Mouse (Mus musculus): ENCODE results near the gene Spc24. TPM values are rescaled to one million over a fixed set of nuclear protein-coding genes. Genes with fewer than 3 reads are reported as not detected.
A peak's percentile ranks its signal among the peaks of the same experiment; 100 is the strongest.

Gene Spc24
- polyA plus RNA-seq, 1 experiment from 2014 or later: 87.2 TPM

DNA sequence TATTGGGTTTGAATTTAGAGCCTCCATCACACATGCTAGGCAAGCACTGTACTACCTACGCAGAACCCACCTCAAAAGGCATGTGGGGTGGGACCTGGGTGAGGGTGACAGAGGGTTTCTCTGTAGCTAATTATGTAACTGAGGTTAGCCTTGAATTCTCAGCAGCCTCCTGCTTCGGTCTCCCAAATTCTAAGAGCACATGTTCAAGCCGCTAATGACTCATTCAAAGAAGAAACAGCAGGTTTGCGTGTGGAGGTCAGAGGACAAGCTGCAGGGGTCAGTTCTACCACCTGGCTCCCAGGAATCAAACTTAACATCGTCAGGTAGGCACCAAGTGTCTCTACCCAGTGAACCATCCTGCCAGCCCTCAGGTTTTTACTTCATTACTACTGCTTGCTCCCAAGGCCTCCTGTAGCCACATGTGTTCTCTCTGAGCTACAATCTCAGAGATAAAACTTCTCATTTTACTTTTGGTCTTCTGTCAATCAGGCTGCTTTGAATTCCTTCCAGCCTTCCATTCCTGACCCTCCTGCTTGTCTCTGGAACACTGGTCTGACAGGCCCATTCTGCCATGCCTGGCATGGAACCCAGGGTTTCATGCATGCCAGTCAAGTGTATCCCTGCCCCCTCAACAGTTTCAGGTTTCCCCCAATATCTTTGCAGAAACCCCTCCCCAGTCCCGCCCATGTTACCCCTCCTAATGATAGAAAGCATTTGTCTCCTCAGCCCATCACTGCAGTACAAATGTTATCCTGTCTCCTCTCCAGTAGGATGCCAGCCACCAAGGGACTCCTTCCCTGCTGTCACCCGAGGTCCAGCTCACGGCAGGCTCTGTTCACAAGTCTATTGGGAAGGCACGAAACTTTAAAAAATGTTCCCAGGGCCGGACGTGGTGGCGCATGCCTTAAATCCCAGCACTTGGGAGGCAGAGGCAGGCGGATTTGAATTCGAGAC, 1.2 kb downstream of the Spc24 start:
- Histone ChIP-seq H3K4me1 (peaks cover 15% of the 10 kb centered on the region), H3K4me2 (replicated peaks) (peak overlapping the region; percentile 90), H3K9ac (replicated peaks) (peak overlapping the region; percentile 59; the same call in 1 of the 2 replicates), H3K36me3 (peaks cover 21% of the 10 kb centered on the region), H3K27ac (replicated peaks) (no peak overlapping the region), H3K9me3 (no peaks in the 10 kb centered on the region), H3K27me3 (no peaks in the 10 kb centered on the region), H3K4me3 (peak overlapping the region; percentile 80)
- WGBS: 67% methylated on average over 14 of the region's 14 CpGs
- no peak for ATAC-seq (ENCODE audit: low FRiP score, low read depth)

DNA sequence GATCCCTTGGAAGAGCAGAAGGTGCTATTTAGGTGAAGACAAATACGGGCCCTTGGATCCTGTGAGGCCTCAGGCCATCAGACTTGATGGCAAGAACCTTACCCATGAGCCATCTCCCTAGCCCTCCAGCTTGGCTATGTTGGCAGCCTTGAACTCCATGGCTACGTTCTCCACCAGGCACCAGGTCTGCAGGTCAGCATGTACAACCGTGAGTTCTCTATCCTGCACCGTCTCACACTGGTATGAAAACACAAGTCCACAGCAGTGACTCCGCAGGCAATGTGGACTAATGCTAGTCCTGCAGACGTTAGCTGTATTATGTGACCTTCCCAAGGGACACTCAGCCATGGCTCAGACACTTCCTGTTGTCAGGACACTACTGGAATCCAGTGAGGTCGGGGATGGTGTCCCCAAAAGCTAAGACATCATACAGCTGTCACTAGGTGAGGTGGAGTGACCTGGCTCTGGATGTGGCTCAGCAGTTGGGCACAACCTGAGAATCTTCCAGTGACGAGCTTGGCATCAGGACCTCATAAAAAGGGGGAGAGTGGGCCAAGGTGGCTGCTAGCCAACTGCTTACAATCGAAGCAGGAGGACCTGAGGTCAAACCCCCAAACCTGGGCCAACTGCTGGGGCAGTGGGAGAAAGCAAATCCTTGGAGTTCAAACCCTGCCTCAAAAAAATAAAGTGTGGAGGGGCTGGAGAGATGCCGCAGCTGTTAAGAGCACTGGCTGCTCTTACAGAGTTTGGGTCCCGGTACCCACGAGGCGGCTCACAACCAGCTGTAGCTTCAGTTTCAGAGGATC, 5.4 kb downstream of the Spc24 start:
- Histone ChIP-seq H3K9ac (replicated peaks) (no peak overlapping the region), H3K36me3 (peaks cover 37% of the 10 kb centered on the region), H3K9me3 (no peaks in the 10 kb centered on the region), H3K27me3 (no peaks in the 10 kb centered on the region), H3K4me3 (no peak overlapping the region), H3K27ac (replicated peaks) (no peak overlapping the region), H3K4me1 (peaks cover 13% of the 10 kb centered on the region), H3K4me2 (replicated peaks) (no peak overlapping the region)
- no peak for ATAC-seq (ENCODE audit: low FRiP score, low read depth)
- 81% methylated on average over 13 of the region's 13 CpGs for WGBS

DNA sequence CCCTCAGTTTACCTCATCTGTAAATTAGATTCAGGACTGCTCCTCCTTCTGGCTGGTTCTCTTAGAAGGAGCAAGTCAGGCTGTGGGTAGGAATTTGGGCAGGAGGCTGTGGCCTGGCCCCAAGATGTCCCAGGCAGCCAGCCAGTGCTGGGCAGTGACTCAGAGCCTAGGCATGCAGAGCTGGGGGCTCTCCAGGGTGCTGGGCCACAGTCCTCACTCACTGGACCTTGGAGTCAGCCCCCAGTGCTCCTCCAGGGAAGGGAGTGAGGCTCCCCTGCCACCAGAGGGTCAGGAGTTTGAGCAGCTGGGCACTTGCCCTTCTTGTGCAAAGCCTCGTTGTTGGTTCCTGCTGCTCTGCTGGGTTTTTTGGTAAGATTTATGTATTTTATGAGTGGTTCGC, 6.1 kb downstream of the Spc24 start:
- H3K4me3 ChIP-seq: no peak overlapping the region
- no peak overlapping the region for H3K9ac ChIP-seq (replicated peaks)
- peaks cover 44% of the 10 kb centered on the region for H3K36me3 ChIP-seq
- no peak for ATAC-seq (ENCODE audit: low FRiP score, low read depth)
- no peaks in the 10 kb centered on the region for H3K27me3 ChIP-seq
- H3K27ac ChIP-seq (replicated peaks): no peak overlapping the region
- H3K4me1 ChIP-seq: peaks cover 7% of the 10 kb centered on the region
- H3K9me3 ChIP-seq: no peaks in the 10 kb centered on the region
- no peak overlapping the region for H3K4me2 ChIP-seq (replicated peaks)
- WGBS: 89% methylated on average over 2 of the region's 2 CpGs

DNA sequence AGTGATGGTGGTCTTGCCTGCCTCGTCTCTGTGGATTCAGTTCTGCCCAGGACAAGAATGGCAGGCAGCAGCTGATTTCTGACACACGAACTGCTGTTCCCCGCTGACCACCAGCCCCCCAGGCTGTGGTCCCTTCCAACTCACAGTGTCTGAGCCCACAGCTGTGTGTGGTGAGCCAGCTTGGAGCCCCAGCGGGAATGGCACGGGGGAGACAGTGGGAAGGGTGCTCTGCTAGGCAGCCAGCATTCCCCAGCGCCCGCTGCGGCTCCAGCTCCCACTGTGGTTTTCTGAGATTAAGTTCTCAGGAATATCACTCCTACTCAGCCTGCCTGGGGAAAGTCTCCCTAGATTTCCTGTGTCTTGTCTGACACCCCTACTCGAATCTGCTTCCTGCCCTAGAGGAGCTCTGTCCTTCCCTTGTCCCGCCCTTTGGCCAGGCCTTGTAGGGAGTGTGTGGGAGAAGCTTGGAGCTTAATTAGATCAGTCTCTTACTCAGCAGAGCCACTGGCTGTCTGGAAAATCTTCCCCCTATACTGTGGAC, 7.8 kb downstream of the Spc24 start:
- Histone ChIP-seq H3K9ac (replicated peaks) (no peak overlapping the region), H3K4me3 (no peak overlapping the region), H3K36me3 (peaks cover 61% of the 10 kb centered on the region), H3K4me2 (replicated peaks) (no peak overlapping the region), H3K27ac (replicated peaks) (peak overlapping the region; percentile 27), H3K27me3 (no peaks in the 10 kb centered on the region), H3K4me1 (no peaks in the 10 kb centered on the region), H3K9me3 (no peaks in the 10 kb centered on the region)
- 71% methylated on average over 10 of the region's 10 CpGs for WGBS
- ATAC-seq (ENCODE audit: low FRiP score, low read depth): no peak

DNA sequence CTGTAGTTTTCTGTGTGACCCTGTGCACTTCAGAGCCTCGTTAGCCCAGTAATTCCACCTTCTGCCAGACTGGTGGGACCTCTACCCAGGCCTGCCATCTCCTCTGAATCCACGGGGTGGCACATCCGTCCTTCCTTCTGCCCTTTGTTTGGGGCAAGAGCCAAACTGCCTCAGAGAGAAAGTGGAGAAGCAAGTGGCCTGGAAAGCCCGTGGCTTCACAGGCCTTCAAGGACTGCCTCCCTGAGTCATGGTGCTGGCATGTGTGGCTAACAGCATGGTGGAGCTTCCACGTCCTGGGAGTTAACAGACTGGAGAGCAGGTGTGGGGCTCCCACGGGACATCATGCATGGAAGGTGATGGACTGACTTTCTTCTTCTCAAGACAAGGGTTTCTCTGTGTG, 8.8 kb downstream of the Spc24 start:
- Histone ChIP-seq H3K4me3 (no peak overlapping the region), H3K27me3 (no peaks in the 10 kb centered on the region), H3K36me3 (peaks cover 62% of the 10 kb centered on the region), H3K9ac (replicated peaks) (no peak overlapping the region), H3K27ac (replicated peaks) (no peak overlapping the region; the same call in 1 of the 2 replicates), H3K9me3 (no peaks in the 10 kb centered on the region), H3K4me1 (no peaks in the 10 kb centered on the region), H3K4me2 (replicated peaks) (no peak overlapping the region)
- 84% methylated on average over 6 of the region's 6 CpGs for WGBS
- ATAC-seq (ENCODE audit: low FRiP score, low read depth): no peak

DNA sequence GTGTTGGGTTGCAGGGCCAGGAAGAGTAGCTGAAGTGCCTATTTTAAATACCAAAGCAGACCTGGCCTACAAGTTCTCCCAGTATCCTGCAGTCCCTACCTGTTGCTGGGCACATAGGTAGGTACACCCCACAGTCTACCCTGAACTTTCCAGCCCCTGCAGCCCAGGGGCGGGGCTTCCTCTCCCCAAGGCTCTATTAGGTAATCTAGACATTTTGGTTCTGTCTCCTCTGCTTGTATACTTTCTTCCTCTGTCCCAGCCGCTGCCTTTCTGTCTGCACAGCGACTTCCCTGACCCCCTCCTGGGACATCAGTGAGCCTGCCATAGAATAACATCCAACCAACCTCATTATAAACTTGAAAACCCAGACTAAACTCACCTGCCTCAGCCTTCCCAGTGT, 9.7 kb downstream of the Spc24 start:
- ATAC-seq (ENCODE audit: low FRiP score, low read depth): 0 out of 2 replicates have a peak, but pooled peaks have one; percentile 5
- Histone ChIP-seq H3K4me3 (no peak overlapping the region), H3K4me1 (no peaks in the 10 kb centered on the region), H3K9me3 (no peaks in the 10 kb centered on the region), H3K9ac (replicated peaks) (no peak overlapping the region), H3K36me3 (peaks cover 65% of the 10 kb centered on the region), H3K27ac (replicated peaks) (no peak overlapping the region), H3K4me2 (replicated peaks) (no peak overlapping the region), H3K27me3 (no peaks in the 10 kb centered on the region)
- 75% methylated on average over 3 of the region's 3 CpGs for WGBS

DNA sequence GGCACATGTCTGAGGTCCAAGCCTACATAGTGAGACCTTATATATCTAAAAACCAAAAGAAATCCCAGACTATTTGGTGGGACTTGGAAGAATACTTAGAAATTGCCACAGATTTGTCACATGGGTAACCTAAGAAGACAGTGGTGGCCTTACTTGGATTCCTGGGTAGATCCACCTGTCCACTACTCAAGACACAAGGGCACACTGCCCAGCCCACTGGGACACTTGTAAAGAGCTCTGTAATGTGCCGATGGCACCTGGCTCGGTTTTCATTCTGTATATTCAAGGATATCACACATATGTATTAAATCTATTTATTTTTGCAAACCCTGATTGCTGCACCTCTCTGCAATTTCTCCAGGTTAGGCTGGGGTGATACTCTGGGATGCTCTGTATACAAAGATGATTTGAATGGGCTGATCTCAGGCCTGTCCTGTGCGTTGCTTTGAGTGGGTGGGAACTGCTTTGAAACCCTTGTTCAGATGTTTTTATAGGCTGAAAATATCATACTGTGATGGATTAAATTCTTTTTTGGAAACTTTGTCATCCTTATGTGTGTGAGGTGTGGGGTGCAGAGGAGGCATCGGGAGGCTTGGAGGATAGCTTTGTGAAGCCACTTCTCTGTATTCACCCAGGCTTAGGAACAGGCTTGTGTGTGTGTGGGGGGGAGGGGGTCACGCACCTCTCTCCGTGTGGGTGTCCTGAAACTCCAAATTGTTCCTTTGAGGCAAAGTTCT, 10.6 kb downstream of the Spc24 start:
- Histone ChIP-seq H3K36me3 (peaks cover 72% of the 10 kb centered on the region), H3K4me1 (no peaks in the 10 kb centered on the region), H3K4me3 (no peak overlapping the region), H3K4me2 (replicated peaks) (no peak overlapping the region), H3K9me3 (no peaks in the 10 kb centered on the region), H3K9ac (replicated peaks) (no peak overlapping the region), H3K27me3 (no peaks in the 10 kb centered on the region), H3K27ac (replicated peaks) (no peak overlapping the region)
- no peak for ATAC-seq (ENCODE audit: low FRiP score, low read depth)
- 89% methylated on average over 6 of the region's 6 CpGs for WGBS

DNA sequence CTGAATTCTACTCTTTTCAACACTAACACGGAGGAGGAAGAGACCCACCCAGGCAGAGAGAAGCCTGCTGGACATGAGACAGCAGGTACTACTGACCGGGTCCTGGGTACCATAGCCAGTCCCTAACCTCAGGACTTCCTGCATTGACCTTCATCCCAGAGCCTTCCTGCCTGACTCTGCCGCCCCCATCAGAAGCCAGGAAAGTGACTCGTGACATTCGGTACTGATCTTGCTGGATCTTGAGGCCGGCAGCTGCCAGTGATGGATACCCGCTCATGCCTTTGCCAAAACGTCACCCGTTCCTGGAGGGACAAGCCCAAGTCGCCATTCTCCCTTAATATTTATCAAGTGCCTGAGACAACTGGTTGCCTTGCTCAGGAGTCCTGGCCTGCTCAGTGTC, 11.6 kb downstream of the Spc24 start:
- no peak overlapping the region for H3K4me3 ChIP-seq
- no peaks in the 10 kb centered on the region for H3K4me1 ChIP-seq
- WGBS: 91% methylated on average over 10 of the region's 10 CpGs
- no peak overlapping the region for H3K27ac ChIP-seq (replicated peaks)
- H3K27me3 ChIP-seq: no peaks in the 10 kb centered on the region
- ATAC-seq (ENCODE audit: low FRiP score, low read depth): no peak
- no peak overlapping the region for H3K4me2 ChIP-seq (replicated peaks)
- H3K36me3 ChIP-seq: peaks cover 78% of the 10 kb centered on the region
- no peaks in the 10 kb centered on the region for H3K9me3 ChIP-seq
- no peak overlapping the region for H3K9ac ChIP-seq (replicated peaks)

DNA sequence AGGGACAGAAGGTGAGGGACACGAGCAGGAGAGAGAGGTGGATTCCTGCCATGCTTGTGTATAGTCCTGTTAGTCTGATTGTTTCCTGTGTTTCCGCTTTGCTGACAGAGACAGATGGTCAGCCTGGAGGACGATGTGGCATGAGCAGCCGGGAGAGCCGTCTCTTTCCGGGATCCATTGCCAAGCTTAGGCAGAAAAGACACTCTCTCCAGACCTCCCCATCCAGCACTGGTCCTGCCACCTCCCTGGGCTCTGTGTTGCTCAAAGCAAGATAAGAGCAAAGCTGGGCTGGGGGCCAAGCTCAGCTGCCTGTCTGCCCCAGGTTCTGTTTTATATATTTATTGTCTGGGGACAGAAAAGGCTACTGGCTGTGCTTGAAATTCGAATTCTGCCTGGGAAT, 12.1 kb downstream of the Spc24 start:
- H3K36me3 ChIP-seq: peaks cover 80% of the 10 kb centered on the region
- H3K9ac ChIP-seq (replicated peaks): no peak overlapping the region
- H3K4me2 ChIP-seq (replicated peaks): no peak overlapping the region
- no peaks in the 10 kb centered on the region for H3K27me3 ChIP-seq
- no peaks in the 10 kb centered on the region for H3K4me1 ChIP-seq
- no peaks in the 10 kb centered on the region for H3K9me3 ChIP-seq
- H3K27ac ChIP-seq (replicated peaks): no peak overlapping the region
- ATAC-seq (ENCODE audit: low FRiP score, low read depth): no peak
- WGBS: 85% methylated on average over 7 of the region's 7 CpGs
- no peak overlapping the region for H3K4me3 ChIP-seq

DNA sequence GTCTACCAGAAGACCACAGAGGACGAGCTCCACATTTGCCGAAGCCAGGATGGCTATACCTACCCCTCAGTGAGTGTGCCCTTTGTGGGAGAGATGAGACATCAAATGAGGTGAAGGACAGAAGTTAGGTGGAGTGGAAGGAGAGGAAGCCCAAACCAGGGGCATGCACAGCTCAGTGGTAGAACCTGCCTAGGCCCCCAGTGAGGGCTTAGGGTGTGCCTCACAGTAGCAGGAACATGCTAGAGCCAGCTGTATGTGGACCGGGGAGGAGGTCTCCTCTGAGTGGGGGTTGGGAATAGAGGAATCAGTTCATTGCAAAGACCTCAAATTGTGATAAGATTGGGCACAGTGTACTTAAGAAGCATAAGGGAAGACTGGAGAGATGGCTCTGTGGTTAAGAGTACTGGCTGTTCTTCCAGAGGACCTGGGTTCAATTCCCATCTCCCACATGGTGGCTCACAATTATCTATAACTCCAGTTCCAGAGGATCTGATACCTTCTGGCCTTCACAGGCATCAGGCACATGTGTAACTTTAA, 12.8 kb downstream of the Spc24 start:
- Histone ChIP-seq H3K4me2 (replicated peaks) (no peak overlapping the region), H3K9ac (replicated peaks) (no peak overlapping the region), H3K27me3 (no peaks in the 10 kb centered on the region), H3K36me3 (peaks cover 87% of the 10 kb centered on the region), H3K9me3 (no peaks in the 10 kb centered on the region), H3K4me1 (no peaks in the 10 kb centered on the region), H3K27ac (replicated peaks) (no peak overlapping the region), H3K4me3 (no peak overlapping the region)
- 94% methylated on average over 3 of the region's 3 CpGs for WGBS
- ATAC-seq (ENCODE audit: low FRiP score, low read depth): no peak

DNA sequence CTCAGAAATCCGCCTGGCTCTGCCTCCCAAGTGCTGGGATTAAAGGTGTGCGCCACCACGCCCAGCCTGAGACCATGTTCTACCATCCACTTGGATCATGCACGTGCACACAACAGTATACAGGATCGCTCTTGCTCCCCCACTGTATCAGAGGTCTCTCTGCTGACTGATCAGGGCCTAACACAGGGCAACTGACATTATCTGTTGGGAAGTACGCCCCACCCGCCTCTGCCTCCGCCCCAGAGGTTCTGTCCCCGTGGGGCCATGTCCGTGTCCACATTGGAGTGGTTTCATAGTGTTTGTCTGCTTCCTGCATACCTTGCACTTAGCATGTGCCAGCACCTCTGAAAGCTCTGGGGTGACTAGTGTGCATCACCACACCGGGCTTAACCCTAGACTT, 18.6 kb downstream of the Spc24 start:
- Histone ChIP-seq H3K9me3 (no peaks in the 10 kb centered on the region), H3K4me1 (no peaks in the 10 kb centered on the region), H3K27ac (replicated peaks) (no peak overlapping the region), H3K9ac (replicated peaks) (no peak overlapping the region), H3K4me2 (replicated peaks) (no peak overlapping the region), H3K36me3 (peaks cover 94% of the 10 kb centered on the region), H3K4me3 (no peak overlapping the region), H3K27me3 (no peaks in the 10 kb centered on the region)
- 97% methylated on average over 11 of the region's 11 CpGs for WGBS
- no peak for ATAC-seq (ENCODE audit: low FRiP score, low read depth)

All from midbrain, embryonic 12.5 days (tissue).